Mouse (Mus musculus): Measurements from ENCODE around the gene Gm3476.
A peak's percentile ranks its signal among the peaks of the same experiment; 100 is the strongest.
"Not testable (repeated sequence)": the region's sequence is repeated elsewhere in the genome, so short reads cannot be mapped to it uniquely, and the experiment has no call there.

The Gm3476 gene

DNA sequence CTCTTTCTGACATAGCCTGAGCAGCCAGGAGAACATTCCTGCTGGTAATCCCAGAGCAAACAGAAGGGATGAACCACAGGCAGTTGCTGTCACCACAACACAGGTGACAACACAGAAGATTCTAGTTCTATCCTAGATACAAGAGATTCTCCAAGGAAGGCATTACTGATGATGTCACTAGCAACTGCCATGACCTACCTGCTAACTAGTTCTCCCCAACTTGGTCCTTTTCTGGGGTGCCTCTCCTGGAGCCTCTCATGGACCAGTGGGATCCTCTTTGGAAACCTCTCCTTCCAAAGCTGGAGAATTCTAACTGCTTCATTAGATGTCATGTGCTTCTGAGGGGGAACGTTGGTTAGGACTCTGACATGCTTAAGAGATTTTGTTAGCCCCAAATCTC, at the start of gene Gm3476:
Gene Gm3476, minus strand, starts transcription at position 101 of the 400 bp plus-strand sequence.
- DNase-seq: not testable (repeated sequence)

DNA sequence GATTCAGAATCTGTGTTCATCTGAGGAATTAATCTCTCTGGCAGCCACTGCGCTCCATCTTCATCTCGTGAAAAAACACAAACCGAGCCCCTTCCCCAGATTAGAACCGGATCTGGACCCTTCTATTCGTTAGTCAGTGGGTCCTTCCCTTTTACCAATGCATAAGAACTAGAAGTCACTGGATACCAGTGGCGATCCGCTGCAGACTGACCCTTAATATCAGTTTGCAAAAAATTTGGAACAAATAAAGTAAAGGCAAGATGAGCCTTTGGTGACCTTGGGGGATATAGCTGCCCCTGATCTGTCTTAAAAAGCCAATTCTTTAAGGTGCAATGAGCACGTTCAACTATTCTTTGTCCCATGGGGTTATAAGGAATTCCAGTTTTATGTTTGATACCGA, 37.9 kb upstream of the Gm3476 start:
- not testable (repeated sequence) for DNase-seq

GRCm38 (mm10) chr14:6161085-6161484, 35.5 kb upstream of the Gm3476 start:
- not testable (repeated sequence) for DNase-seq

GRCm38 (mm10) chr14:6108272-6108925, 17.2 kb downstream of the Gm3476 start, which contains the start of gene Gm3468:
Gene Gm3468, minus strand, starts transcription at chr14:6108665.
- peak in 1 of 2 experiments; percentile 11 for DNase-seq

DNA sequence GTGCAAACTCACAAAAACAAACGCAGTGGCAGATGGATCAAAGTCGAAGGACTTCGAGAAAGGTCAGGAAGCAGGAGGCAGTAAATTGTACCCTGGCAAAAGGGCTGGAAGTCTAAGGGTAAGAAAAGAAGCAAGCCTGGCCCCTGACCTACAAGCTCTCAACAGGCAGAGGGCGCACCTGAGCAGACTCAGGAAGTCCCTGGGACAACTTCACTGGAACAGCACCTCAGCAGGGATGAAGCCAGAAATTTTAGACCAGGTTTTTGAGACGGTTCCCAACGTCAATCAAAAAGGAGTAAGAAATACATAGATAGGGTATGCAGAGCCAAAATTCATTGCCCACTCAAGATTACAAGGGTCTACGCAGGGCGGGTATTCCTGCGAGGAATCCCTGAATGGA, 18.1 kb downstream of the Gm3476 start:
- DNase-seq: not testable (repeated sequence)

DNA sequence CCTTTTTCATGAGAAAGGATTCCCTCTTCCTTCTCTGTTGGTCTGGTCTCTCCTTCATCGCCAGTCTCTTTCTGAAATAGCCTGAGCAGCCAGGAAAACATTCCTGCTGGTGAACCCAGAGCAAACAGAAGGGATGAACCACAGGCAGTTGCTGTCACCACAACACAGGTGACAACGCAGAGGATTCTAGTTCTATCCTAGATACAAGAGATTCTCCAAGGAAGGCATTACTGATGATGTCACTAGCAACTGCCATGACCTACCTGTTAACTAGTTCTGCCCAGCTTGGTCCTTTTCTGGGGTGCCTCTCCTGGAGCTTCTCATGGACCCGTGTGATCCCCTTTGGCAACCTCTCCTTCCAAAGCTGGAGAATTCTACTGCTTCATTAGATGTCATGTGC, 31.8 kb downstream of the Gm3476 start, which contains the start of gene Gm8206:
Gene Gm8206, minus strand, starts transcription at position 101 of the 400 bp plus-strand sequence.
- DNase-seq: not testable (repeated sequence)

DNA sequence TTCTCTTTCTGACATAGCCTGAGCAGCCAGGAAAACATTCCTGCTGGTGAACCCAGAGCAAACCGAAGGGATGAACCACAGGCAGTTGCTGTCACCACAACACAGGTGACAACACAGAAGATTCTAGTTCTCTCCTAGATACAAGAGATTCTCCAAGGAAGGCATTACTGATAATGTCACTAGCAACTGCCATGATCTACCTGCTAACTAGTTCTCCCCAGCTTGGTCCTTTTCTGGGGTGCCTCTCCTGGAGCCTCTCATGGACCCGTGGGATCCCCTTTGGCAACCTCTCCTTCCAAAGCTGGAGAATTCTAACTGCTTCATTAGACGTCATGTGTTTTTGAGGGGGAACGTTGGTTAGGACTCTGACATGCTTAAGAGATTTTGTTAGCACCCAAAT, 67.4 kb downstream of the Gm3476 start, which contains the start of gene Gm6337:
Gene Gm6337, minus strand, starts transcription at position 101 of the 400 bp plus-strand sequence.
- not testable (repeated sequence) for DNase-seq
